Mouse (Mus musculus) cerebellum, adult 2 months (tissue): Measurements from ENCODE around the gene Ivd.

Experiments used
- CTCF ChIP-seq: fragments of 200-500 bp; IDR thresholded peaks from 2 replicates; pipeline ENCODE4 v1.5.1; 2011; ENCODE audit warnings: low read depth, mild to moderate bottlenecking, control low read depth, low read length, moderate library complexity, borderline replicate concordance; ENCODE audit not compliant: insufficient read depth
- POLR2A ChIP-seq: fragments of 200-500 bp; IDR thresholded peaks from 2 replicates; pipeline ENCODE4 v1.6.1; 2011; ENCODE audit warnings: low read length, control low read depth, borderline replicate concordance; ENCODE audit not compliant: insufficient read depth

DNA sequence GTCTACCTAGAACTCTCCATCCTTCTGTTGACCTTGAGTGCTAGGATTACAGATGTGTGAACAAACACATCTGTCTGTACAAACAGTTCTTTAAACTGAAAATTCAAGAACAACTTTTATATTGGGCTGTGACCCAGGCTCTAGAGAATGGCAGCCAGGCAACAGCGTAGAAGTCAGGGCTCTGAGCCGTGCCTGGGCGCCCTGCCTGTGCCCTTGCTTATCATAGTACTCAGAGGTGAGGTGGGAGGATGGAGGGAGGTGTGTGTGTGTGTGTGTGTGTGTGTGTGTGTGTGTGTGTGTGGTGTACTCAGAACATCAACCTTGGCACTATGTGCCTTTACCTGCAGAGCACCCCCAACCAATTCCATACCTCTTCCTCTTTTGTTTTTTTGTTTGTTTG lies 46.0 kb downstream of the Ivd start:
- TF ChIP-seq POLR2A (no peak), CTCF (no peak)
